Mouse (Mus musculus): ENCODE results near the gene Bcr.

The Bcr gene

DNA sequence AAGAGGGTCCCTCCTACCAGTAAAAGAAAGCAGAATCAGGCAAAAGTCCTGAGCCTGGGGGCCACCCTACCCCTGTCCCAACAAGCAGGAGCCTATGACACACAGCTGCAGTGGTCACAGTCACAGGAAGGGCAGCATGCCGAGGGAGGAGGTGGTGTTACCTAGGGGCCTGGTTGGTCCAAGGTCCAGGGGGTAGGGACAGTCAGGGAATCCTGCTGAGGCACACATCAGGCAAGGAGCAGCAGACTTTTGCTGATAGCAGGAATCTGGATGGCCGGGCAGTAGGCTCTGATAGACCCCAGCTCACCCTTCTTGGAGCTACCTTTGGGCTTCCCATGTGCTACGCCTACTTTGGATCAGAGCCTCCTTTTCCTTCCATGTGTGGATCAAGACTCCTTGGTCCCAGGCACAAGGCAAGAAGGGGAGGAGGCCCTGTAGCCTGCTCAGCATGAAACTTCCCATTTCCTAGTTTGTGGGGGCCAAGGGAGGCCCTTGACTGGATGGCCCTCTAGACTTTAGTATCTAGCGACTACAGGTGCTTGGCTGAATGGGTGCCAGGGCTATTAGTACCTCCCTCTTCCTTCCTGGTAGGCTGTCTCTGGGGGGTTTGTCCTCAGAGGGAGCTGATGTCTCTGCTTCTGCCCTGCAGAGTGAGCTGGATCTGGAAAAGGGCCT is 70.1 kb downstream of the Bcr start:
- DNase-seq (ENCODE audit: low spot score): no peak

DNA sequence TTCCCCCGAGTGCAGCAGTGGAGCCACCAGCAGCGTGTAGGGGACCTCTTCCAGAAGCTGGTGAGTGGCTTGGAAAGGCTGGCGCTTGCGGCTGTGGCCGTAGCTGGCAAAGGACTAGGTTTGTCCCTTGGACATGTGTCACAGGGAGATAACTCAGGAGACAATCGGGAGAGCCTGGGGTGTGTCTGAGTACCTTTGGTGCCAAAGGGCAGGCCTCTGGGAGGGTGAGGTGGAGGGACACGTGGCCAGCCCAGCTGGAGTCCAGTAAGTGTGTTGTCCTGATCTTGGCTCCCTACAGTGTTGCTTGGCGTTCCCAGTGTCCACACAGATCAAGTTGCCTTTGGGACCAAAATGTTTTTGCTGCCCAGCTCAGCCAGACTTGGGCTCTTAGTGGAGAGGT is 71.2 kb downstream of the Bcr start:
- DNase-seq (ENCODE audit: low spot score): no peak

DNA sequence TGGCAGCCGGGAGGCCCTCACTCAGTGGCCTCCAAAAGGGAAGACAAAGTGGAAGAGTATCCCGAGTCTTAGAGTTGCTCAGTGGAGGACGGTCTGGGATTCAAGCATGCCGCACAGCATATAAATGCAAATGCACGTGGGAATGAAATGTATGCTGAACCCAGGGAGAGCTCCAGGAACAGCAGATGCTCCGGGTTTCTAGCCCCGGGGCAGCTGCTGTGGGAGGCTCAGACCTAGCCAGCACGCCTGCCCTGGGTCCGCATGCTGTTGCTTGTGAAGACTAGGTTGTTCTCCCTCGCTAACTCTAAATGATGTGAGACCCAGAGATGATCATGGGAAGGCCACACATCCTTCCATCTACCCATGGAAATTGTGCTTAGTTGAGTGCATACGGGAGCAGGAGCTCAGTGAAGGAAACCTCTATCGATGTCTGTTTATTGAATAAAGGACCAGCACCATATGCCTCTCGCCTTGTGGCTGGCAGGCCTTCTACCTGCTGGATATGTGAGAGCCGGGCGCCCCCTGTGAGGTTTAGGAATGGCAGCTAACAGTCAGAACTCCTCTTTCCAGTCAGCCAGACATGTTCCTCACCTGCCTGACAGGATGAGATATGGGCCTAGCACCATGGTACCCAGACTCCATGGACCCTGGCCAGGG is 74.6 kb downstream of the Bcr start:
- DNase-seq (ENCODE audit: low spot score): no peak

DNA sequence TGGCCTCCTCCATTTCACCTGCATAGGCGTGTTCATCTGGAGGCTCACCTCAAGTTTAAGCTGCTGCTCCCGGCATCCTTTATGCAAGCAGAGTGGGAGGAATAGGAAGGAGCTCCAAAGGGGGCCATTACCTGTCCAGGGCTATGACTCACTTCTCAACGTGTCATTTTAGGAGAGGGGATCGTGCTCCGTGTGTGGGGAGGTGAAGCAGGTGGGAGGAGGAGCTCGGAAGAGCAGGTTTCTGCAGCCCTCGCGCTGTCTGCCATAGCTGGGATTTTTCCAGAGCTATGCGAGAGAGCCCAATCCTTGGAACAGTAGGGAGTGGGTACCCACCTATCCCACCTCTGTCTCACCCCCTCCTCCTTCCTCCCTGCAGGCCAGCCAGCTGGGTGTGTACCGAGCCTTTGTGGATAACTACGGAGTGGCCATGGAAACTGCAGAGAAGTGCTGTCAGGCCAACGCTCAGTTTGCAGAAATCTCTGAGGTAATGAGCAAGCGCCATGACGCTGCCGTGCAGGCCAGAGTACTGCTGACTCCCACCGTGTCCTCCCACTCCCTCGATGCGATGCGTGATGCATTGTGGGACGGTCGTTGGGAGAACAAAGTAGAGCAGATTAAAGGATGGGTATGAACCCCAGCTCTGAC is 75.2 kb downstream of the Bcr start:
- no peak for DNase-seq (ENCODE audit: low spot score)

DNA sequence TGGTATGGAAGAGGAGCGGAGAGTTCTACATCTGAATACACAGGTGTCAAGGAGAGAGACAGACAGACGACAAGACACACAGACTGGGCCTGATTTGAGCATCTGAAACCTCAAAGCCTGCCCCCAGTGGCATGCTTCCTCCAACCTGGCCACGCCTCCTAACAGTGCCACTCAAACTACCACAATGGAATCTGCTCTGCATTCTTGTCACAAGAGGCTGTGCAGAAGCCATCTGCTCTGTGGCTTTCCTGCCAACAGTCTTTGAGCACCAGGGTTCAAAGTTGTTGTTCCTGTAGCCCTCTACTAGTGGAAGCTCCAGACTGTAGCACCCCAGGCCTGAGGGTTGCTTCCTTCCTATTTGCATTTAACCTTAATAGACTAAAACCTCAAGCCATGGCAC is 76.8 kb downstream of the Bcr start:
- peak; percentile 25 for DNase-seq (ENCODE audit: low spot score)

DNA sequence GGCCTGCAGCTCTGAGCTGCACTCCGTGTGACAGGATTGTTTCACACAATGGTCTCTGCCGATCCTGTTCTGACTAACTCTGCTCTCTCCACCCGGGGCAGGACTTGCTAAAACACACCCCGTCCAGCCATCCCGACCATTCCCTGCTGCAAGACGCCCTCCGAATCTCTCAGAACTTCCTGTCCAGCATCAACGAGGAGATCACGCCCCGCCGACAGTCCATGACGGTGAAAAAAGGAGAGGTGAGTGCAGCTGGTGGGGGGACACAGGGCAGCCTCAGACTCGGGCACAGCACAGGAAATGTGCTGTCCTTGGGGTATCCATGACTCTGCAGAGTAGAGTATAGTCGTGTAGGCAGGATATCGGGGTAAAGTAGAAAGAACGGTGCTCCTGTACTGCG is 84.8 kb downstream of the Bcr start:
- DNase-seq (ENCODE audit: low spot score): no peak

DNA sequence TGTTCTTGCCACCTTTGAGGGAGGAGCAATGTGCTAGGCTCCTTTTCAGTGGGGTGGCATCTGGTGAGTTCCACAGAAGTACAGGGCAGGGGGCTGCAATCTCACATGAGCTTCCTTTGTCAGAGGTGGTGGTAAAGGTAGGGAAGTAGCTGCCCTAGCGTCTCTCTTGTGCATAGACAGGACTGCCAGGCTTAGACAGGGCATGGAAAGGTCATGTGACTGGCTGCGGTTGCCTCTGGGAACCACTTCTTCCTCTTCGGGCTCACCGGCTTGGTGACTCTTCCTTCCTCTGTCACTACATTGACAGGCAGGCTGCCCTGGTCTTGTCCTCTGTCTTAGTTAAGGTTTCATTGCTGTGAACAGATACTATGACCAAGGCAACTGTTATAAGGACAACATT is 85.6 kb downstream of the Bcr start:
- no peak for DNase-seq (ENCODE audit: low spot score)

DNA sequence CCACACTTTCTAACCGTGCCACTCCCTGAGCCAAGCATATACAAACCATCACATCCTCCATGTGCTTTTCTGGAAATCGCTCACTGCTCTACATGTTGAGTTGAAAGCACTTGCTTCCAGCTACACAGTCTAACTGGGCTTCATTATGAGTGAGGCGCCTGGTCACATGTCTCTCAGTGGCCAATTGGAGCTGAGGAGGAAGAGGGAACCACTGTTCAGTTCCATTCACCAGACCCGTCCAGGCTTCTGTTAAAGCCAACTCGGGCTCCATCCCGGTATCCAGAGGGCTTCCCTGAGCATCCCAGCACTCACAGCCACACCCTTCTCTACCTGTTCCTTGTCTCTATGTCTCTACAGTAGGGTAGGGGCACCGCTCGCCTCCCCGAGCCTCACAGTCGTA is 86.2 kb downstream of the Bcr start:
- DNase-seq (ENCODE audit: low spot score): no peak

DNA sequence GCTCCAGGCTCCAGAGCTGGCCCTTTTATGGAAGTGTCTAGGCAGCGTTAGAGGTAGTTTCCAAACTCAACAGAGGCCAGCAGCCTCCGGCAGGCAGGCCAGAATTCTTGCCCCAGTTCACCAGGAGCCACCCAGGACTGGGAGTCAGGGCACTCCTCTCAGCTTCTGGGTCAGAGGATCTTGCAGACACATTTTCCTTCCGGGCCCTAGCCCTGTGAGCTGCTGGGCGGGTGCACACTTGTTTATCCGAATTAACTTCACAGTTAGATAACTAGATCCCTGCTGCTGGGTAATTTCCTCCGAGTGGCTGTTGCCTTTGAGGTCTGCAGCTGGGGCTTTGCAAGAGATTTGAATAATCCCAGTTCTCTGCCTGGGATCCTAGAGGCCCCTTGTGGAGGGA is 87.9 kb downstream of the Bcr start:
- DNase-seq (ENCODE audit: low spot score): peak; percentile 49

DNA sequence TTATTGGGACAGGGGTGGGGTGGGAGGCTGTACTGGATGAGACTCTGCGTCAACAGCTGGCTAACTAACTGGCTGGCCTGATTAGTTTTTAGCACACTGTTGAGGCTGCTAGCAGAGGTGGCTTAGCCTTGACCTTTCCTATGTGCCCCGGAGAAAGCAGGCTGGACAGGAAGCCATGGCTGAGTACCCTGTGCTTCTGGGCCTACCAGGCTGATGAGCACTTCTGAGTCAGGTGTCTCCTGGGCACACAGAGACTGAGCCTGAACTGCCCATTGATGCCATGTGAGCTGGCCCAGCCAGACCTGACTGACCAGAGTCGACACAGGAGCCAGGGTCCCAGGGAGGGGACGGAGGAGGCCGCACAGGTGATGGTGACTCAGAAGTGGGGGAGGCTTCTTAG is 90.0 kb downstream of the Bcr start:
- DNase-seq (ENCODE audit: low spot score): no peak

DNA sequence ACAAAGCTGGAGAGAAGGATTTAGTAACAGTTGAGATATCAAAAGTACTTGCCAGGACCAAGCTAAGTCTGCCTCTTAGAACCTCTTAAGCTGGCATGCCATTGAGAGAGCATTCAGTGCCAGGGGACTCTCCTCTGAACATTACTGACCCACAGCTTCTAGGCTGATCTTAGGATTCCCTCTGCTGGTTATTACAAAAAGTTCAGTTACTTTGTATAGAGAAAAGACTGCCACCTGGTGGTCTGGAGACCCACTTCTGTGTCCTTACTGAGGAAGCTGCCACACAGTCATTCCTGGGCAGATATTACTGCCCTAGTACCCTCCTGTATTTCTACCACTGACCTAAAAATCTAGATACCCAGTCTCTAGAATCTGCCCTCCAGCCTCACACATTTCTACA is 90.9 kb downstream of the Bcr start:
- peak; percentile 96 for DNase-seq (ENCODE audit: low spot score)

DNA sequence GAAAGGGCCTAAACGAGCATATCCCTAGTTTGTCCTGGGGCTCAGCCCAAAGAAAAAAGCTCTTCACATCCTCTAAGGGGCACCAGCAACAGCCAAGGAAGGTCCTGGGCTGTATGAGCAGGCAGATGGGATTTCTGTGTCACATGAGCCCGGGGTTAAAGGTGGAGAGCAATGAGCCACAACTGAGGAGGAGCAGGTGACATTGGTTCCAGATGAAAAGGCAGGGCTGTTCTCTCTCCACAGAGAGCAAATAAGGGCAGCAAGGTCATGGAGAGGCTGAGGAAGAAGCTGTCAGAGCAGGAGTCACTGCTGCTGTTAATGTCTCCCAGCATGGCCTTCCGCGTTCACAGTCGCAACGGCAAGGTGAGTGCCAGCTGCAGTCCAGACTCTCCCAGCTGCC is 96.4 kb downstream of the Bcr start:
- no peak for DNase-seq (ENCODE audit: low spot score)

DNA sequence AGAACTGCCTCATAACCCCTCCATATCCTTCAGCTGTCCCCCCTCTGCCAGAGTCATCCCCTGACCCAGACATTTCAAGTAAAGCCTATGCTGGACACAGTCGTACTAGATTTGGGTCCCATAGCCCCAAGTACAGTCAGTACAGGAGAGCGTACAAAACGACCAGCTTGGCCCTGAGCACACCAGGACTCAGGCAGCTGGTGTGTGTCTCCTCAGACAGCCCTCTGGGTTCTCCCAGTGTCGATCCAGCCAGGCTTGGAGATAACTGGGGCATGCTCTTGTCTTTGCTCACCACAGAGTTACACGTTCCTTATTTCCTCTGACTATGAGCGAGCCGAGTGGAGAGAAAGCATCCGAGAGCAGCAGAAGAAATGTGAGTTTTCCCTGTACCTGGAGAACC is 97.3 kb downstream of the Bcr start:
- no peak for DNase-seq (ENCODE audit: low spot score)

DNA sequence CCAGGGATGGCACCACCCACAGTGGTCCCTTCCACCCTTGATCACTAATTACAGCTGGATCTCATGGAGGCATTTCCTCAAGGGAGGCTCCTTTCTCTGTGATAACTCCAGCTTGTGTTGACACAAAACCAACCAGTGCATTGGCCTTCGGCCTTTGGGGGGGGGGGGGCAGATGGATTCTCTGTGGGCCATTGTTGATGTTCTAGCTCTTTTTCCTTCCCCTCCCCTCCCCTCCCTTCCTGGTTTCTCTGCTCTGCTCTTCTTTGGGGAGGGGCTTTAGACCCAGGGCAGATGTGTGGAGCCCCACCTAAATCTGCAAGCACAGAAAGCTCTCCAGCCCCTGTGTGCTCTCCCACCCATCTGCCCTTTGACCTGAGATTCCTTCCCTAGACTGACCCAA is 98.0 kb downstream of the Bcr start:
- no peak for DNase-seq (ENCODE audit: low spot score)

DNA sequence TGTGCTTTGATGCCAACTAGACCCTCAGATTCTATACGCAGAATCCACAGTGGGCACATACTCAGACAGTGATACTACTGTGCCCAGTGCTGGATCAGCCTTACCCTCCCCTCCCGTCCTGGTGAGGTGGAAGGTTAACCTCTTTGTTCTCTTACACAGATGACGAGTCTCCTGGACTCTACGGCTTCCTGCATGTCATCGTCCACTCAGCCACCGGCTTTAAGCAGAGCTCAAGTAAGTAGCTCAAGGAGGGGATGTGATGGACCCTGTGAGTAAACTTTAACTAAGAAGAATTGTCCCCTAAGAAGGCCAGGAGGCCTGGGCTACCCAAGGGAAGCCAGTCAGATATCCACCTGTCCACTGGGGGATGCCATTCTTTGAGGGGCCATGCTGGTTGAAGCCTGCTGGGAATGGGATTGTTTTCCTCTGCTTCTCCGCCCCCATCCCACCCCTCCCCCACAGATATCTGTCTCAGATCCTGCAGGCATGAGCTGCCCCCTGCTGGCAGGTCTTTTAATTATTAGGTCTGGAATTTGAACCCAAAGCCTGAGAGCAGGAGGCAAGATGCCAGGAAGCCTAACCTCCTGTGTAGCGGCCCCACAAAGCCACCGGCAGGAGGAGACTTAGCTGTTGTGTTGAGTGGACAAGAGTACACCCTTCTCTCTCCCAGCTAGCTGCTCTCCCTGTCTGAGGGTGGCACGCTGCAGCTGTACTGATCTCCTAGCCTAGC is 99.9 kb downstream of the Bcr start:
- DNase-seq (ENCODE audit: low spot score): no peak

DNA sequence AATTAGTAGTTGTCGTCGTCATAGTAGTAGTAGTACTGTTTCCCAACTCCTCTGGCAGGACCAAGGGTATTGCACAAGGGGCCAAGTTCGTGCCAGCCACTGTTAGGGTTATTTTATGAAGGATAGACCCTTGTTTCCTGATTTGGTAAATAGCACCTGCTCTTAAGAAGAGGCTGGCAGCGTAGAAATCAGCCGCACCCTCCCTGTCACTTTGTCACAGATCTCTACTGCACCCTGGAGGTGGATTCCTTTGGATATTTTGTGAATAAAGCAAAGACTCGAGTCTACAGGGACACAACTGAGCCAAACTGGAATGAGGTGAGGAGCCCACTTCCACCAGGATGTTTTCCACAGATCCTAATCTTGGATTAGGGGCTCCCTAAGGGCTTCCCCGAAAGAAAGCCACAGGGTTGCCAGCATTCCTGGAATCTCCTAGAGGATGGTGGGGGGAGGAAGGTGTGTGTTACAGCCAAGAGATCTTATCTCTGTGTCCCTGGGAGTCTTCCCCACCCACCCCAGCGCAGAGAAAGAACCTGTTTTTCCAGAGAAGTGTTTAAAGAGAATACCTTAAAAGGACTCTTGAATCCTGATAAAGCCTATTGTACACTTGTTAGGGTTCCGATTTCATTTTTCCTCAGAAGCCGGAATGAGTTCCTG is 105.6 kb downstream of the Bcr start:
- no peak for DNase-seq (ENCODE audit: low spot score)

DNA sequence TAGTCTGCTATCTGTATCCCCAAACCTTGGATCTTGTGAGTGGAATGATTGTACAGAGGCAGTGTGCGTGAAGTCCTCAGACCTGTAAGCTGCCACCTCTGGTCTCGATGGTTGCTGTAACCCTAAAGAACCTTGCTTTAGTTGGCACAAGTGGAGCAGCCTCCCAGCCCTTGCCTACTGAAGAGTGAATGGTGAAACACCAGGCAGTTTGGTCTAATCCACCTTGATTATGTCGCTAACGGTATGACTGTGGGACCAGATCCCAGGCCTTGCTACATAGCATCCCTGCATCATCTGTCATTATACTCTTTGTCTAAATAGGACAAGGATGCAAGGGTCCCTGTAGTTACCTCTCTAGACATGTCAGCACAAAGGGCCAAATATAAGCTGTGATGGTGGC is 106.2 kb downstream of the Bcr start:
- no peak for DNase-seq (ENCODE audit: low spot score)

DNA sequence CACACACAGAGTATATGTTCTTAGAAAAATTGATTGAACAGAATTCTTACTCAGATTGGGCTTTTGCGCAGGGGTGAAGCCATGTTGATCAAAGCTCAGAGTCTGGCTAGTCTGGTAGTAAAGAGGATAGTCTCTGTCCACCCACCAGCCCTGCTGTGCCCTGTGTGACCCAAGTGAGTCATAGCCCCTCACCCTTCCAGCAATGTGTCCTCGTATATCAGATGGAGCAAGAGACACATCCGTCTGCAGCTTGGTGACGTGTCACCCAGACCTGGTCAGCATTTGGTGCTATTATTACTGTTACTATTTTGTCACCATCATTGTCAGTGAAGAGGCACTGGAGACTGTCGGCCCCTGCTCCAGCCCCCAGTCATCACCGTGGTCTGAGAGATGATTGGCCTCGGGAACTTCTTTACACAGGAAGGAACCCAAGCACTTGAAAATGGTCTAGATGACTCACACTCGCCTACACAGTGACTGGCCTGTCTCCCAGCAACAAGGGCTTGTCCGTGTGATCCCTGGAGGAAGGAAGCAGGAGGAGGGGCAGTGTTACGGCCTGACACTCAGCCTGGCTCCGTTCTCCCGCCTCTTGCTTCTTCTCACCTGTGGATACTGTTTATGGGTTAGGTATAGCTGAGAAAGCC is 109.9 kb downstream of the Bcr start:
- DNase-seq (ENCODE audit: low spot score): no peak

DNA sequence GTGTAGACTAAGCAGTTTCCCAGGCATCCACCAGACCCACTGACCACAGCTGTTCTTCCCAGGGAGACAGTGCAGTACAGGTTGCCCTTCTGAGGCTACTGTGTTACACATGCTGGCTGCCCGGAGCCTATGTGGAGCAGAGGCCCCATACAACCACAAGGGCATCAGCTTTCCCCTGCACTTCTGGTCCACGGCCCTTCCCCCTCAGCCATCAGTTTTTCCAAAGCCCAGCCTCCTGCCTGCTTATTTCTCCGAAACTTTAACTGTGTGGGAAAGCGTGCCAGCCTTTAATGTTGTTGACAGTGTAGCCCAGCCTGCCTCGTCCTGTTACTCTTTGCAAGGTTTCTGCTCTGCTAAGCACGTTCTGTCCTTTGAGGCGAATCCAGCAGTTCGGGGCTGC is 112.7 kb downstream of the Bcr start:
- no peak for DNase-seq (ENCODE audit: low spot score)

DNA sequence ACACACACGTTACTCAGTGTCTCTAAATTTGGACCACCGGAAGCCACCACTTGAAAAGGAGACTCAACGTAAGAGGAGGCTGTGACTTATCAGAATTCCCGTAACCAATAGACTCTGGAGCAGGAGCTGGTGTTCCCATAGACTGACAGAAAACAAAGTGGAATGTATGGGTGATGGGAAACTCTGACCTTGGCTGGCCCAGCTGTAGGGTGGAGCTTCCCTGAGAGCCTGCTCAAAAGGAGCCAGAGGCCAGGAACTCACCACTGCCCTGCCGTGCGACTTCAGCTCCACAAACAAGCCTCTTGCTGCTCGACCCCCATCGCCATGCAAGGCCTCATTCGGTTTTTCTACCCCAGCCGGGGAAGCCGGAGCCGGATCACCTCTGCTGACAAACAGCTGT is 113.3 kb downstream of the Bcr start:
- DNase-seq (ENCODE audit: low spot score): no peak

DNA sequence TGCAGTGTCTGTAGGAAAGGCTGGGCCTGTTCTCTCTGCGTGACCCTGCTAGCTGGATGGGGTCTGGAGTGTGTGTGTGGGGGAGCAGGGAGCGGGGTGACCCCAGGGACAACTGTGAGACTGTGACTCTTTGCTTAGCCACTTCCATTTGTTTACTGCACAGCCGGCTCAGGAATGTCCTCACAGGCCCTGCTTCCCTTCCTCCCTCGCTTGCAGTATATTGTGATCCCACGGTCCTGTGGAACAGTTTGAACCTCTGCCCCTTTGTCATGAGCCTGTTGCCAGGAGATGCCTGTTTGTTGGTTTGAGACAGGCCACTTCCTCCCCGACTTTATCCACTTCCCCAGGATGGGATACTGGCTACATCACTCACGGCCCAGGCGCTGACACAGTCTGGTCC is 116.1 kb downstream of the Bcr start:
- DNase-seq (ENCODE audit: low spot score): no peak

DNA sequence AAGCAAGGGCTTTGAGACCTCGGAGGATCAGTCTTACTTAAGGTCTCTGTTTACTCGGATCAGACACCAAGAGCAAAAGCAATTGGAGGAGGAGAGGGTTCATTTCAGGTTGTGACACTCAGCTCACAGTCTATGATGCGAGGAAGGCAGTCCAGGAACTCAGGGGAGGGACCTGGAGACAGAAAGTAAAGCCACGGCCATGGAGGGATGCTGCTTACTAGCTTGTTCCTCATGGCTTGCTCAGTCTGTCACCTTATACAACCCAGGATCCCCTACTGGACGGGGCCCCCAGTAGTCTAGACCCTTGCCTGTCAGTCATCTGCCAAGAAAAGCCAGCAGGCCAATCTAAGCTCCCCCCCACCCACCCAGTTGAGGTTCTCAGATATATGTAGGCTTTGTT is 118.5 kb downstream of the Bcr start:
- DNase-seq (ENCODE audit: low spot score): no peak

Measured in retina, embryonic 14.5 days (tissue).